Mouse (Mus musculus) heart, adult 2 months (tissue): ENCODE measurements at regions not wholly inside any gene's neighbourhood (a gene's known extent, or its start where the extent isn't known, plus 50 kb on each side); places are given as distances from the start of the nearest gene placed in this dataset.

Experiments
- DNase-seq, 2 experiments: peaks; one replicate each; pipeline ENCODE4 v3.0.0; 2021
- H3K27ac ChIP-seq: fragments of 200-600 bp; 2 replicates; pipeline ENCODE4 v1.8.1; 2022
- H3K27me3 ChIP-seq: fragments of 200-500 bp; 2 replicates; pipeline ENCODE4 v1.6.1; 2012; ENCODE audit warnings: mild to moderate bottlenecking, low read length, inconsistent platforms, mixed read lengths; ENCODE audit not compliant: control insufficient read depth, insufficient read depth
- H3K36me3 ChIP-seq: fragments of 200-500 bp; 2 replicates; pipeline ENCODE4 v1.6.1; 2012; ENCODE audit warnings: low read length, inconsistent platforms; ENCODE audit not compliant: control insufficient read depth, insufficient read depth
- H3K4me1 ChIP-seq: fragments of 200-500 bp; 2 replicates; pipeline ENCODE4 v1.6.1; 2011; ENCODE audit warnings: low read length; ENCODE audit not compliant: control insufficient read depth, insufficient read depth
- H3K4me3 ChIP-seq: fragments of 200-600 bp; 2 replicates; pipeline ENCODE4 v1.8.1; 2022
- H3K79me2 ChIP-seq: fragments of 200-500 bp; replicated peaks from 2 replicates; pipeline ENCODE4 v1.6.1; 2012; ENCODE audit warnings: mild to moderate bottlenecking, inconsistent platforms, low read length, moderate library complexity, mixed read lengths; ENCODE audit not compliant: control insufficient read depth, insufficient read depth
- H3K9ac ChIP-seq: fragments of 200-500 bp; 2 replicates; pipeline ENCODE4 v1.6.1; 2012; ENCODE audit warnings: low read depth, mild to moderate bottlenecking, control low read depth, inconsistent platforms, low read length, mixed read lengths
- CTCF ChIP-seq: fragments of 200-600 bp; IDR thresholded peaks from 2 replicates; pipeline ENCODE4 v1.8.1; 2022; ENCODE audit warnings: antibody characterized with exemption, mild to moderate bottlenecking, moderate library complexity
- EP300 ChIP-seq: fragments of 200-500 bp; IDR thresholded peaks from 2 replicates; pipeline ENCODE4 v1.6.1; 2011; ENCODE audit warnings: low read depth, low read length, control low read depth; ENCODE audit not compliant: insufficient read depth
- POLR2A ChIP-seq: fragments of 200-500 bp; IDR thresholded peaks from 2 replicates; pipeline ENCODE4 v1.6.1; 2011; ENCODE audit warnings: mild to moderate bottlenecking, low read depth, low read length, control low read depth; ENCODE audit not compliant: insufficient read depth
- WGBS: fragments of 180-500 bp; shearing (Covaris S2); methylation state at CpG from one replicate; pipeline ENCODE4 v1.1.7; 2018; 5-methylcytosine and 5-hydroxymethylcytosine counted together
- intact Hi-C: fragments of 180-260 bp; cut with DNase I; formaldehyde crosslinking; loops from one replicate; pipeline ENCODE4 v1.15.1; 2025

- no peak overlapping the region for H3K9ac ChIP-seq
- H3K27me3 ChIP-seq: no peaks in the 10 kb centered on the region
- DNase-seq: no peak
- H3K4me3 ChIP-seq: no peak overlapping the region
- H3K79me2 ChIP-seq: no peaks in the 10 kb centered on the region
- TF ChIP-seq EP300 (no peak), CTCF (no peak), POLR2A (no peak)
- H3K27ac ChIP-seq: no peak overlapping the region
- intact Hi-C loops: no loop called here
- 79% methylated on average over 3 of the region's 3 CpGs for WGBS
- no peaks in the 10 kb centered on the region for H3K36me3 ChIP-seq
- no peaks in the 10 kb centered on the region for H3K4me1 ChIP-seq
Measured at GRCm38 (mm10) chr2:8115891-8116290, 606.5 kb upstream of the Celf2 start.

DNA sequence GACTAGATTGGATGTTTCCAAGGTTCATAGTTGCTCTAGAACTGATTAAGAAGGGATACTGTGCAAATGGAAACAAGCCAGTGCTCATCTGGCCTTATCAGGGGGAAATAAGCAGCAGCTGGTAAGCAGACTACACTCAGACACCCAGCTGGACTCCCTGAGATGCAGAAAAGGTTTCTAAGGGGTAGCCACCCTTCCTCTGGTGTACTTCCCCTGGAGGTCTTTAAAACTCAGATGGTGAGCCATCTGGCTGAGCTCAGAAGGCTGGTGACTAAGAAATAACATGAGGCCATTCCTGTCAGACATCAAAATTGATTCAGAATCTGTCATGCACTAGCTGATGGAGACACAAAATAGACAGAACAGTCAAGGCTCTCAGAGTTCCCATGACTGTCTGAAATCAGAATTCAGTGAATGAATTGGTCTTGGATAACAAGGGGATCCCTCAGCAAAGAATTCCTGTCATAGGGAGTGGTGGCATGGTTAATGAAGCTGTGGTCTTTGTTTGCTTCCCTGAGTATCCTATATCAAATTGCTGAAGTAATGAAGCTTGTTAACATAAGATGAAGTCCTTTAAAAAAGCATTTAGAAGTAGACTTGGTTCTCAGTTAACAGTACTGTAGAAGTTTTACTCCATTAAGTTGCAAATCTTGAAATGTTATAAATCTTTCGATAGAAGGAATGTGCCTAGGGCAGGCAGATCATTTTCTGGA lies 603.2 kb upstream of the Celf2 start:
- no peaks in the 10 kb centered on the region for H3K79me2 ChIP-seq
- TF ChIP-seq POLR2A: no peak
- TF ChIP-seq EP300: no peak
- TF ChIP-seq CTCF: no peak
- H3K36me3 ChIP-seq: no peaks in the 10 kb centered on the region
- intact Hi-C loops: no loop called here
- DNase-seq: peak in 1 of 2 experiments; percentile 4
- no peaks in the 10 kb centered on the region for H3K4me1 ChIP-seq
- no peak overlapping the region for H3K27ac ChIP-seq
- 77% methylated on average over 1 of the region's 1 CpGs for WGBS
- H3K27me3 ChIP-seq: no peaks in the 10 kb centered on the region
- H3K9ac ChIP-seq: no peak overlapping the region
- H3K4me3 ChIP-seq: no peak overlapping the region

GRCm38 (mm10) chr2:8094157-8094556 lies 584.8 kb upstream of the Celf2 start:
- Histone ChIP-seq H3K9ac (no peak overlapping the region), H3K36me3 (no peaks in the 10 kb centered on the region), H3K4me1 (no peaks in the 10 kb centered on the region), H3K79me2 (no peaks in the 10 kb centered on the region), H3K27ac (no peak overlapping the region), H3K27me3 (no peaks in the 10 kb centered on the region), H3K4me3 (no peak overlapping the region)
- DNase-seq: no peak
- WGBS: 74% methylated on average over 2 of the region's 2 CpGs
- intact Hi-C loops: no loop called here
- TF ChIP-seq CTCF (no peak), EP300 (no peak), POLR2A (no peak)

DNA sequence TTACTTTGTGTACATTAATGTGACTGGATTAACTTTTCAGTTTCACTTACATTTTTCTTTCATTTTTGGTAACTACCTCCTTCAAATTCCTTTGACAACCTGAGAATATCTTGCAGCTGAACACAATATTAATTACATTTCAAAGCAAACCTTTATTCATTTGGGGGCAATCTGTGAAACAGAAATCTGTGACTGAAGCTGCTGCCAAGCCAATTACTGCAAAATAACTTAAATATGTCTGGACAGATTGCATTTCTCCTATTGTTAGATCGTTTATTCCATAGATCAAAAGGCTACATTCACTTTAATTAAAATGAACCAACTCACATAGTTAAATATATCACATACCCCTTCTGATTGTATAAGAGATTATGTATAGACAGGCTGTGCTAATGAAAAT lies 558.5 kb upstream of the Celf2 start:
- H3K4me1 ChIP-seq: no peaks in the 10 kb centered on the region
- H3K9ac ChIP-seq: no peak overlapping the region
- H3K27ac ChIP-seq: no peak overlapping the region
- no peak for DNase-seq
- no peaks in the 10 kb centered on the region for H3K27me3 ChIP-seq
- H3K79me2 ChIP-seq: no peaks in the 10 kb centered on the region
- intact Hi-C loops: no loop called here
- no peaks in the 10 kb centered on the region for H3K36me3 ChIP-seq
- TF ChIP-seq POLR2A: no peak
- TF ChIP-seq EP300: no peak
- TF ChIP-seq CTCF: no peak
- no peak overlapping the region for H3K4me3 ChIP-seq
- WGBS: 48% methylated on average over 1 of the region's 1 CpGs

- intact Hi-C loops: no loop called here
- WGBS: 17% methylated on average over 1 of the region's 1 CpGs
Measured at GRCm38 (mm10) chr2:8061687-8062086, 552.3 kb upstream of the Celf2 start.

GRCm38 (mm10) chr2:8029212-8029611 lies 519.8 kb upstream of the Celf2 start:
- TF ChIP-seq CTCF (no peak), POLR2A (no peak), EP300 (no peak)
- 77% methylated on average over 4 of the region's 4 CpGs for WGBS
- Histone ChIP-seq H3K27ac (no peak overlapping the region), H3K79me2 (no peaks in the 10 kb centered on the region), H3K4me1 (no peaks in the 10 kb centered on the region), H3K36me3 (no peaks in the 10 kb centered on the region), H3K9ac (no peak overlapping the region), H3K4me3 (no peak overlapping the region), H3K27me3 (no peaks in the 10 kb centered on the region)
- DNase-seq: no peak
- intact Hi-C loops: no loop called here

More at GRCm38 (mm10) chr2:8061687-8062086, 552.3 kb upstream of the Celf2 start:
- H3K27ac ChIP-seq: no peak overlapping the region
- no peaks in the 10 kb centered on the region for H3K79me2 ChIP-seq
- no peaks in the 10 kb centered on the region for H3K36me3 ChIP-seq
- H3K4me3 ChIP-seq: no peak overlapping the region
- TF ChIP-seq POLR2A (no peak), EP300 (no peak), CTCF (no peak)
- H3K9ac ChIP-seq: no peak overlapping the region
- H3K4me1 ChIP-seq: no peaks in the 10 kb centered on the region
- no peaks in the 10 kb centered on the region for H3K27me3 ChIP-seq
- DNase-seq: no peak
